ENCODE assay signal across 10 mouse cellular contexts in the genomic region with DNA sequence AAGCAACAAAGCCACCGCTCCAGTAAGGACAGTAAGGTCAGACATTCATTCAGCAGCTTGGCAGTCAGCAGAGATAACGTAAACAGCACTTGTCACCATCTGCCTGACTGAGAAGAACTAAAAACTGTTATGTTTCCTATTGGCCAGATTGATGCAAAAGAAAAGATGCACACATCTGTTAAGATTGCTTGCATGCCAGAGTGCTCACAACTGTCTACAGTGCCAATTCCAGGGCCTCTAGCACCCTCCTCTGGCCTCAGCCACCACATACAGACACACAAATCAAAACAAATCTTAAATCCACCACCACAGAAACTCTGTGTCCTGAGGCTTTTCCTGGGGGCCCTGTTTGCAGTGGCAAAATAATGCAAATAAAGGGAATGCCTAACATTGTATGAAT. TPM values are rescaled to one million over a fixed set of nuclear protein-coding genes. Genes with fewer than 3 reads are reported as not detected.
DNase-seq lines count a peak whose midpoint lies in the region; ATAC-seq and TF ChIP-seq lines count a peak whose summit lies in the region.
"Had no signal": no experiment of that assay in that cellular context is flagged by ENCODE, and none has a peak within 500 bp of the region (broad histone marks: within the 10 kb centered on the region; RNA-seq: fewer than 3 reads in every experiment).

No protein-coding gene starts in this region.

- H3K4me1 ChIP-seq in kidney, embryonic 14.5 days (ENCODE audit: control insufficient read depth, insufficient read depth, low read length) = no peaks in the 10 kb centered on the region
- H3K4me1 ChIP-seq in thymus, adult 2 months (replicated peaks; ENCODE audit: control insufficient read depth, insufficient read depth, low read length) = no peaks in the 10 kb centered on the region
- H3K4me1 ChIP-seq in stomach, postnatal 0 days (replicated peaks; ENCODE audit: control insufficient read depth, insufficient read depth) = no peaks in the 10 kb centered on the region
- no peaks in the 10 kb centered on the region for H3K4me1 ChIP-seq in kidney, embryonic 15.5 days

- TF ChIP-seq EP300 in stomach, postnatal 0 days (optimal IDR thresholded peaks at IDR 0.05) = no peak

- peak; percentile 18 for DNase-seq in kidney, postnatal 10 days
- peak; percentile 8 for DNase-seq in thymus, postnatal 25 days
- DNase-seq in thymus, adult 2 months = no peak
- DNase-seq in adipocyte (ENCODE audit: low spot score) = peak; percentile 22
- DNase-seq in stomach, postnatal 0 days (ENCODE audit: low spot score) = no peak
- DNase-seq: cerebellum, adult 18-20 months; gastrocnemius, postnatal 36 days had no signal

- no peaks in the 10 kb centered on the region for H3K27me3 ChIP-seq in kidney, embryonic 14.5 days (ENCODE audit: control insufficient read depth, insufficient read depth, low read length)
- H3K27me3 ChIP-seq in thymus, adult 2 months (ENCODE audit: control insufficient read depth, insufficient read depth, low read length) = no peaks in the 10 kb centered on the region
- no peaks in the 10 kb centered on the region for H3K27me3 ChIP-seq in stomach, postnatal 0 days (ENCODE audit: control insufficient read depth, insufficient read depth, low read length)
- no peaks in the 10 kb centered on the region for H3K27me3 ChIP-seq in kidney, embryonic 15.5 days

- TF ChIP-seq POLR2A in thymus, adult 2 months (IDR thresholded peaks at IDR 0.05; ENCODE audit: control insufficient read depth, extremely low read depth, insufficient read depth, low read length, poor library complexity) = no peak

- H3K36me3 ChIP-seq in kidney, embryonic 14.5 days (ENCODE audit: control insufficient read depth, insufficient read depth, low read length) = no peaks in the 10 kb centered on the region
- no peaks in the 10 kb centered on the region for H3K36me3 ChIP-seq in thymus, adult 2 months (ENCODE audit: control insufficient read depth, insufficient read depth, low read length)
- H3K36me3 ChIP-seq in stomach, postnatal 0 days (ENCODE audit: control insufficient read depth, insufficient read depth, low read length) = no peaks in the 10 kb centered on the region
- no peaks in the 10 kb centered on the region for H3K36me3 ChIP-seq in kidney, embryonic 15.5 days

- H3K4me2 ChIP-seq in kidney, embryonic 14.5 days (replicated peaks; ENCODE audit: low read depth, low read length) = no peak overlapping the region
- H3K4me2 ChIP-seq in stomach, postnatal 0 days (replicated peaks; ENCODE audit: low read depth) = no peak overlapping the region
- H3K4me2 ChIP-seq in kidney, embryonic 15.5 days = no peak overlapping the region

- no peak overlapping the region for H3K4me3 ChIP-seq in kidney, embryonic 14.5 days (ENCODE audit: low read length)
- no peak overlapping the region for H3K4me3 ChIP-seq in thymus, adult 2 months (ENCODE audit: control insufficient read depth, insufficient read depth, low read length)
- H3K4me3 ChIP-seq in stomach, postnatal 0 days (ENCODE audit: low read depth, low read length) = no peak overlapping the region
- H3K4me3 ChIP-seq in kidney, embryonic 15.5 days (replicated peaks) = no peak overlapping the region

- 85% methylated on average over 2 of the region's 2 CpGs for WGBS in kidney, embryonic 14.5 days
- WGBS in thymus, adult 2 months = 96% methylated on average over 2 of the region's 2 CpGs
- 47% methylated on average over 2 of the region's 2 CpGs for WGBS in stomach, postnatal 0 days
- 83% methylated on average over 2 of the region's 2 CpGs for WGBS in kidney, embryonic 15.5 days

- TF ChIP-seq CTCF in thymus, adult 2 months (IDR thresholded peaks at IDR 0.05; ENCODE audit: borderline replicate concordance, control insufficient read depth, extremely low read depth, insufficient read depth, low read length, poor library complexity) = no peak
- peak; percentile 65 for TF ChIP-seq CTCF in stomach, postnatal 0 days (IDR thresholded peaks at IDR 0.05; ENCODE audit: low read depth)

- no peak for ATAC-seq in kidney, embryonic 14.5 days (ENCODE audit: low FRiP score, low TSS enrichment)
- no peak for ATAC-seq in stomach, postnatal 0 days (ENCODE audit: low FRiP score, low TSS enrichment)
- ATAC-seq in kidney, embryonic 15.5 days (replicated peaks; ENCODE audit: low FRiP score) = no peak
- ATAC-seq in monocyte, adult 5-6 weeks (replicated peaks; ENCODE audit: insufficient number of reproducible peaks, low FRiP score, low TSS enrichment, poor library complexity, severe bottlenecking) = no peak

- H3K9me3 ChIP-seq in kidney, embryonic 14.5 days (ENCODE audit: control insufficient read depth, low read length) = no peaks in the 10 kb centered on the region
- H3K9me3 ChIP-seq in stomach, postnatal 0 days (ENCODE audit: control insufficient read depth, low read length) = no peaks in the 10 kb centered on the region
- no peaks in the 10 kb centered on the region for H3K9me3 ChIP-seq in kidney, embryonic 15.5 days (replicated peaks)

- no peak overlapping the region for H3K27ac ChIP-seq in kidney, embryonic 14.5 days (ENCODE audit: low read depth, low read length)
- H3K27ac ChIP-seq in thymus, adult 2 months (ENCODE audit: control insufficient read depth, insufficient read depth, low read length) = no peak overlapping the region
- no peak overlapping the region for H3K27ac ChIP-seq in stomach, postnatal 0 days (replicated peaks)
- no peak overlapping the region for H3K27ac ChIP-seq in kidney, embryonic 15.5 days

- H3K9ac ChIP-seq in kidney, embryonic 14.5 days (ENCODE audit: low read depth, low read length) = no peak overlapping the region
- H3K9ac ChIP-seq in stomach, postnatal 0 days (ENCODE audit: low read length) = no peak overlapping the region
- H3K9ac ChIP-seq in kidney, embryonic 15.5 days = no peak overlapping the region

RNA-seq across cellular contexts. Expression of gene Arhgef33, which starts 25.2 kb away (rescaled TPM):
- 1.3 and 2.2 TPM in 2 replicates for polyA plus RNA-seq in kidney, embryonic 14.5 days (2014; fragmentation: Nextera tagmentation; extraction: Ambion mirVana)
- 0.12 and 0.23 TPM in 2 replicates for polyA plus RNA-seq in thymus, adult 2 months (2012; rRNA removed)
- polyA plus RNA-seq in stomach, postnatal 0 days (2015; fragmentation: Nextera tagmentation; extraction: Ambion mirVana) = 1.4 TPM in 2 replicates
- polyA plus RNA-seq in kidney, embryonic 15.5 days (2015; fragmentation: Nextera tagmentation; extraction: Ambion mirVana) = 0.60 and 0.63 TPM in 2 replicates
- 3.4 TPM in 1 of 3 replicates, not detected in the others for total RNA-seq in monocyte, adult 5-6 weeks (2017)

RNA-seq across cellular contexts. Expression of gene Gm10190, which starts 41.0 kb away (rescaled TPM):
- polyA plus RNA-seq in kidney, embryonic 14.5 days (2014; fragmentation: Nextera tagmentation; extraction: Ambion mirVana) = 1.1 and 2.1 TPM in 2 replicates
- 1.2 TPM in 1 of 2 replicates, not detected in the other for polyA plus RNA-seq in thymus, adult 2 months (2012; rRNA removed)
- 0.83 and 1.7 TPM in 2 replicates for polyA plus RNA-seq in stomach, postnatal 0 days (2015; fragmentation: Nextera tagmentation; extraction: Ambion mirVana)
- 1.7 and 2.0 TPM in 2 replicates for polyA plus RNA-seq in kidney, embryonic 15.5 days (2015; fragmentation: Nextera tagmentation; extraction: Ambion mirVana)
- total RNA-seq in monocyte, adult 5-6 weeks (2017) = not detected in 3 replicates
- total RNA-seq: gastrocnemius, postnatal 36 days had no signal

RNA-seq across cellular contexts. Expression of gene Dhx57, which starts 42.1 kb away (rescaled TPM):
- 10.0 and 17.4 TPM in 2 replicates for polyA plus RNA-seq in kidney, embryonic 14.5 days (2014; fragmentation: Nextera tagmentation; extraction: Ambion mirVana)
- polyA plus RNA-seq in thymus, adult 2 months (2012; rRNA removed) = 16.6 and 18.9 TPM in 2 replicates
- polyA plus RNA-seq in stomach, postnatal 0 days (2015; fragmentation: Nextera tagmentation; extraction: Ambion mirVana) = 3.9 TPM in 2 replicates
- 15.0 and 16.6 TPM in 2 replicates for polyA plus RNA-seq in kidney, embryonic 15.5 days (2015; fragmentation: Nextera tagmentation; extraction: Ambion mirVana)
- 18.1 to 38.1 TPM (median 33.2 TPM) in 3 replicates for total RNA-seq in monocyte, adult 5-6 weeks (2017)

RNA-seq across cellular contexts. Expression of gene Morn2, which starts 42.4 kb away (rescaled TPM):
- polyA plus RNA-seq in kidney, embryonic 14.5 days (2014; fragmentation: Nextera tagmentation; extraction: Ambion mirVana) = 31.4 and 31.6 TPM in 2 replicates
- polyA plus RNA-seq in thymus, adult 2 months (2012; rRNA removed) = 2.5 and 3.8 TPM in 2 replicates
- polyA plus RNA-seq in stomach, postnatal 0 days (2015; fragmentation: Nextera tagmentation; extraction: Ambion mirVana) = 9.4 and 10.3 TPM in 2 replicates
- polyA plus RNA-seq in kidney, embryonic 15.5 days (2015; fragmentation: Nextera tagmentation; extraction: Ambion mirVana) = 34.6 and 35.7 TPM in 2 replicates
- 2.5 TPM in 1 of 3 replicates, not detected in the others for total RNA-seq in monocyte, adult 5-6 weeks (2017)

Comparison
In these comparisons a context has a peak if more than half of its experiments do, and no peak if none do; other contexts are left out.
1. DNase-seq: peak in kidney, postnatal 10 days (single experiment), thymus, postnatal 25 days (single experiment) and adipocyte (single experiment); none in thymus, adult 2 months (single experiment) and stomach, postnatal 0 days (single experiment).